Mouse (Mus musculus): ENCODE data around the gene B9d1.

- TF ChIP-seq CTCF (IDR thresholded peaks at IDR 0.05; ENCODE audit: extremely low read depth, insufficient read depth, insufficient read length, insufficient replicate concordance) (no peak), POLR2A (IDR thresholded peaks at IDR 0.05; ENCODE audit: low read depth, low read length) (no peak)
These were observed 45.7 kb downstream of the B9d1 start for GRCm38 (mm10) chr11:61550631-61551030.

Data from spleen, adult 2 months (tissue).